Mouse (Mus musculus): ENCODE measurements around the gene Lrba. TPM values are rescaled to one million over a fixed set of nuclear protein-coding genes. Genes with fewer than 3 reads are reported as not detected.

Lrba gene
- 10 to 100 TPM; 41.7 to 59.7 (median 47.9) TPM for total RNA-seq (2022)

GRCm38 (mm10) chr3:86224564-86225421 is at the start of gene Lrba:
Gene Lrba, plus strand, starts transcription at chr3:86224680.
- peak; percentile 72 for DNase-seq

GRCm38 (mm10) chr3:86179714-86180113 is 44.8 kb upstream of the Lrba start:
- DNase-seq: no peak

GRCm38 (mm10) chr3:86181107-86181506 is 43.4 kb upstream of the Lrba start:
- no peak for DNase-seq

DNA sequence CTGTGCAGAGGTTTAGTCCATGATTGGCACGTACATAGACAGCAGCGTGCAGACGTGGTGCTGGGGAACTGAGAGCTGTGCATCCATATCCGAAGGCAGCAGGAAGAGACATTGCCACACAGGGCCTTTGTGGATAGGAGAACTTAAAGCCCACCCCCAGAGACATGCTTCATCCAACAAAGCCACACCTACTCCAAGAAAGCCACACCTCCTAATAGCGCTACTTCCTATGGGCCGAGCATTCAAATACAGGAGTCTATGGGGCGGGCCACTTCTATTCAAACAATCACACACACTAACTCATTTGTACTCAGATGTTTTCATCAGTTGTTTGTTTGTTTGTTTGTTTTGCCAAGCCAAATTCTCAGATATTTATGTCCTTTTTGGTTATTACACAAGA is 39.9 kb upstream of the Lrba start:
- DNase-seq: no peak

GRCm38 (mm10) chr3:86187736-86188389 is 36.6 kb upstream of the Lrba start:
- no peak for DNase-seq

- DNase-seq: no peak
These were observed 28.5 kb upstream of the Lrba start for GRCm38 (mm10) chr3:86195981-86196380.

- DNase-seq: no peak
These were observed 28.0 kb upstream of the Lrba start for GRCm38 (mm10) chr3:86196471-86196870.

- DNase-seq: peak; percentile 21
These were observed 22.8 kb upstream of the Lrba start for GRCm38 (mm10) chr3:86201645-86202175.

DNA sequence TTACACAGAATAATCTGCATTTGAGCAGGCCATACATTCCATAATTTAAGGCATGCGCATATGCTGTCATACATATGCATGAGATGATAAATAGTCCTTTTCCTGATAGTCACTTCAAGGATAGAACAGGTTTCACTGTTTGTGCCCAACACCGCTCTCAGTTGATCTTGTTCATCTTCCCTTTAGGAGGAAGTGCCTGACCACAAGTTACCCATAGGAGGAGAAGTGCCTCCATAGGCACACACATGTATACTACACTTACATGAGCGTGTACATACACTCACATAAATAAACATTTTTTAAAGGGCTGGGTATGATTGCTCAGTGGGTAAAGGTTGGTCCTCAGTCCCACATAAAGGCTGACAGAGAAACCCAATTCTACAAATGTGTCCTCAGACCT is 22.0 kb upstream of the Lrba start:
- DNase-seq: no peak

GRCm38 (mm10) chr3:86204608-86205358 is 19.7 kb upstream of the Lrba start:
- DNase-seq: no peak

GRCm38 (mm10) chr3:86206556-86206955 is 17.9 kb upstream of the Lrba start:
- DNase-seq: no peak

DNA sequence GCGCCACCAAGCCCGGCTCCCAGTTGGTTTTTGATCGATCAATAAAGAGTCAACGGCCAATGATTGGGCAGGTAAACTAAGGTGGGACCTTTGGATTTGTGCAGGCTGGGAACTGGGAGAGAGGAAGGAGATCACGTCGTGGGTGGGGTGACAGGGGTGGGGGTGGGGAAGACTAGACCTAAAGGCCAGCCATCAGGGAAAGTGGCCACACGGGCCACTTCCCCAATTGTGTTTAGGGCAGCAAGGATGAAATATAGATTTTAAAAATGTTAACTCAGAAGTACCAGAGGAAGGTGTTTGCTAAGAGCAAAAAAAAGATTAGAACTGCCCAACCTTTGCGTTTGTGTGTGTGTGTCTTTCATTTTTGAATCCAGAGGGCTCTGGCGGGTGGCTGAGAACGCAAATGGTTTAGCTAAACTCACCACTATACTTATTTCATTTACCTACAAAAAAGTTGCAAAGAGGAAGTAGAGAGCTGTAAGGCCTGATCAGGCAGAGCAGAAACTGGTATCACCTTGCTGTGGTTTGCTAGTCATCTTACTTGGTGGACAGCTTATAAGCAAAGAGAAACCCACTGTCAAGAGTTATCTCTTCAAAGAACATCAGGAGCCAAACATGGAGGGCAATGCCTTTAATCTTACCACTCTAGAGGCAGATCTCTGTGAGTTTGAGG is 14.1 kb upstream of the Lrba start:
- DNase-seq: no peak

DNA sequence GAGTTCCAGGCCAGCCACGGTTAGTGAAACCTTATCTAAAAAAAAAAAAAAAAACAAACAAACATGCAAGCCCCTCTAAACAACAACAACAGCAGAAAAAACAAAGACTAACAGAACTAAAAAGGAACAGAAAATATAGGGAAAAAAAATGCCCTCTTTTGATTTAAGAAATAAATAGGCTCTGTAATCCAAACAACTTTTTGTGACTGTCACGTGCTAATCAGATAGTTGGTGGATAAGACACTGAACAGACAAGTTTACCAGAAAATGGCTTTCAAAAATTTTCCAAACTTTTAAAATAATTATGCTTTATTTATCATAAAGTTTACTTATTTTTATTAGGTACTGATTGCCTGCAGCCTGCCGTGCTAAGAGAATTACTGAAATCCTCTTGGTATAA is 13.5 kb upstream of the Lrba start:
- DNase-seq: no peak

DNA sequence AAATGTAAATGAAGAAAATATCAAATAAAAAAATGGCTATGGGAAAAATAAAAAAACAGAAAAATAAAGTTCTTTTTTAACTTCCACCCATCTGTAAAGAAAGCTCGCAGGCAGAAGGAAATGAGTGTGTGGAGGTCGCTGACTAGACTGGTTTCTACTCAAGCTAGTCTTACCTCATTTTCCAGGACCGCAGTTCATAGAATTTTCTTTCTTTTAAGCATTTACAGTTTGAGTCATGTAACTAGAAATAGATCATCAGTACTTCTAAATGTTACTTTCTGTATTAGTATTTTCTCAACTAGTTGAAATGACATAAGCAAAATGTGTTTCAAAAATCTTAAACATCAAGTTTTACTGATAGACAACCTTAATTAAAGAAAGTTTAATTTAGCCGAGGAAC is 10.2 kb upstream of the Lrba start:
- no peak for DNase-seq

- DNase-seq: peak; percentile 75
These were observed 706 bp upstream of the Lrba start for GRCm38 (mm10) chr3:86223634-86224313.

- no peak for DNase-seq
These were observed 241 bp upstream of the Lrba start for GRCm38 (mm10) chr3:86224314-86224563.

GRCm38 (mm10) chr3:86231532-86232086 is 7.1 kb downstream of the Lrba start:
- no peak for DNase-seq

DNA sequence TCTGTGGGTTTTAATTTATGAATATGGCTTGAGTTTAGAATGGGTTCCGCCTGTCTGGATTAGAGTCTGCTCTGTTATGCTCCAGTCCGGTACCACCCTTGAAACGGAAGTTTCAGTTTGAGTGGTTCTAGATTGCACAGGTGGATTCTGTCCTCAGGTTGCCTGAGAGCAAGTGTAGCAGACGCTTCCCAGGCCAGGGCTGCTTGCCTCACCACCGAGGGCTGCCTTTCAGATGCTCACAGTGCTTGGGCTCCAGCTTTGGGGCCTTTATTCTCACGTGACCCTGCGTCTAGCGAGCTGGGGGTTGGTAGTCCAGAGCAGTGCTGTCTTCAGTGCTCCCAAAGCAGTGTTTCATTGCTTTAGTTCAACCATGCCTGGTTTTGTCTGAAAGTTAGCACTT is 22.7 kb downstream of the Lrba start:
- no peak for DNase-seq

- DNase-seq: no peak
These were observed 26.7 kb downstream of the Lrba start for GRCm38 (mm10) chr3:86251212-86251611.

DNA sequence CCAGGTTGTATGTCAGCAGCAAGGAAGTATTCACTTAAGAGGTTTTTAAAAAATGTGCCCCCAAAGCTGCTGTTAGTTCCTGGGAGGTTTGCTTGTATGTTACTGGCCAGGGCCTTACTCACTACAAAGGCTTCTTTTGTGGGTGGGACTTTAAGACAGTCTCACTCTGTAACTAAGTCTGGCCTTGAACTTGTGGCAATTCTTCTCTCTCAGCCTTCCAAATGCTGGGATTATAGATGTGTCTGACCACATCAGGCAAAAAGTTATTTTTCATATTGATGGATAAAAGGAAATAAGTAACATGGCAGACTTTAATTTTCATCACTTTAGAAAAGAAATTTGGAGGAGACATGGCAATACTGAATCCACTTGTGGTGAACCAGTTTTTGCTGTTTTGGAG is 28.1 kb downstream of the Lrba start:
- DNase-seq: no peak

DNA sequence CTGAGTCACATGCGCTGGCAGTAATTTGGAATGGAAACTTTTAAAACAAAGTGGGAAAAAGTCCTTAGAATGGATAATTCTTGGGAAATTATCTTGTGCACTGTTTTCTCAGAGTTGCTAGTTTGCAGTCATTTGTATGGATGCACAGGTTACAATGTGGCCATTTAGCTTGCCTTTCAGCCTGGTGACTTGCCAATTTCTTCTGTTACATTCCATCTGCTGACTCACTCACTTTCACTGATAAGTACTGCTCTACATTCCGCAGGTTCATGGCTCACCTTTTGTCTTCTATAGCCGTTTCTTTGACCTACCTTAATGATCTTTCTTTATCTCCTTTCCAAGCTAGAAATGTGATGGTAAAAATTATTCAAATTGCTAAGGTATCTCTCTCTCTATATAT is 28.6 kb downstream of the Lrba start:
- DNase-seq: no peak

DNA sequence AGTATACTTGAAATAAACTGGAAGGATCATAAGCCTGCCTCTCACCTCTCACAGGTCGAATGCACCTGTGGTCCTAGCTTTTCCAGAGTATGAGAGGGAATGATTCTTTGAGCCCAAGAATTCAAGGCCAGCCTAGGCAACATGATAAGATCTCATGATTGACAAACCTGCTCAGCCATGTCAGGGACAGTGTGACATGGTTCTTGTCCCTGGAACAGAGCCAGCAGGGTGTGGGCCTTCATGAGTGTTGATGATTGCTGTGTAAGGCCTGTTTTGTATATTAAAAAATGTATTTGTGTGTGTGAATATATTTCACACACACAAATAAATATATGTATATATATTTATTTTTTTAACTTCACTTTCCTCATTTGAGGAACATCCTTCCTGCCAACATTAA is 29.3 kb downstream of the Lrba start:
- DNase-seq: peak; percentile 23
